Mouse (Mus musculus): ENCODE data around the gene Hip1r. TPM values are rescaled to one million over a fixed set of nuclear protein-coding genes. Genes with fewer than 3 reads are reported as not detected.
A peak's percentile ranks its signal among the peaks of the same experiment; 100 is the strongest.

The Hip1r gene
- 14.9 and 16.6 TPM in 2 replicates for total RNA-seq (2012; rRNA removed)
- polyA plus RNA-seq (2012; ENCODE audit: insufficient read depth in 1 of 2, insufficient read length in 2 of 2, low read depth in 1 of 2, low replicate concordance in 2 of 2, missing spikeins in 1 of 2) = 10 to 100 TPM in 1 of 2 experiments, not detected in 1; 31.6 TPM

GRCm38 (mm10) chr5:123973299-123974178 is at the start of gene Hip1r:
TSS of gene Hip1r (plus strand) at chr5:123973628.
- peak within 1 kb of the TSS; percentile 97 to 100 for H3K4me3 ChIP-seq (ENCODE audit: control insufficient read depth in 1 of 2, insufficient read depth in 1 of 2, low read depth in 2 of 2, low read length in 2 of 2)
- H3K9me3 ChIP-seq (replicated peaks; ENCODE audit: insufficient read depth, low read length) = no peaks in the 10 kb centered on the region
- TF ChIP-seq MYC (IDR thresholded peaks at IDR 0.05; ENCODE audit: low read depth, low read length) (no peak), POLR2A (IDR thresholded peaks at IDR 0.05; ENCODE audit: control insufficient read depth in 1 of 2, insufficient read depth in 1 of 2, low read depth in 1 of 2, low read length in 2 of 2, poor library complexity in 1 of 2) (peak; percentile 76 to 83), SMC3 (IDR thresholded peaks at IDR 0.05; ENCODE audit: low read depth, low read length) (no peak), UBTF (IDR thresholded peaks at IDR 0.05; ENCODE audit: borderline replicate concordance, insufficient read depth, low read depth, low read length) (0 out of 2 replicates have a peak, but pooled peaks have one; percentile 26), RCOR1 (IDR thresholded peaks at IDR 0.05; ENCODE audit: low read depth, low read length) (no peak), BHLHE40 (IDR thresholded peaks at IDR 0.05; ENCODE audit: borderline replicate concordance, low read depth, low read length) (no peak), GATA1 (IDR thresholded peaks at IDR 0.05; ENCODE audit: low read depth, low read length) (no peak), CHD2 (IDR thresholded peaks at IDR 0.05; ENCODE audit: low read length) (no peak), MAZ (IDR thresholded peaks at IDR 0.05; ENCODE audit: low read depth, low read length) (no peak), MAX (IDR thresholded peaks at IDR 0.05; ENCODE audit: low read length) (peak; percentile 13; the same call in 1 of the 2 replicates), SIN3A (IDR thresholded peaks at IDR 0.05; ENCODE audit: low read length) (peak; percentile 14; the same call in 1 of the 2 replicates), HCFC1 (IDR thresholded peaks at IDR 0.05; ENCODE audit: low read depth, low read length) (no peak), NRF1 (IDR thresholded peaks at IDR 0.05; ENCODE audit: insufficient read depth, low read depth, low read length, poor library complexity, severe bottlenecking) (0 out of 2 replicates have a peak, but pooled peaks have one; percentile 12), USF2 (IDR thresholded peaks at IDR 0.05; ENCODE audit: borderline replicate concordance in 1 of 2, insufficient read depth in 1 of 2, low read depth in 1 of 2, low read length in 2 of 2) (no peak), RAD21 (IDR thresholded peaks at IDR 0.05; ENCODE audit: low read depth, low read length) (no peak), CHD1 (IDR thresholded peaks at IDR 0.05; ENCODE audit: low read depth, low read length) (no peak), ZMIZ1 (IDR thresholded peaks at IDR 0.05; ENCODE audit: low read depth, low read length) (peak; percentile 77; the same call in 1 of the 2 replicates), ETS1 (IDR thresholded peaks at IDR 0.05; ENCODE audit: low read depth, low read length) (no peak), EP300 (IDR thresholded peaks at IDR 0.05; ENCODE audit: low read depth in 1 of 2, low read length in 2 of 2) (no peak), MYB (IDR thresholded peaks at IDR 0.05; ENCODE audit: low read depth, low read length) (no peak), NELFE (IDR thresholded peaks at IDR 0.05; ENCODE audit: low read depth, low read length) (peak; percentile 90), ELF1 (IDR thresholded peaks at IDR 0.05; ENCODE audit: low read depth, low read length) (no peak), KAT2A (conservative IDR thresholded peaks at IDR 0.05; ENCODE audit: low read depth, low read length) (no peak), POLR2AphosphoS2 (IDR thresholded peaks at IDR 0.05; ENCODE audit: low read length) (peak; percentile 53; the same call in 1 of the 2 replicates), TCF12 (IDR thresholded peaks at IDR 0.05; ENCODE audit: low read depth, low read length) (no peak), TBP (IDR thresholded peaks at IDR 0.05; ENCODE audit: low read depth, low read length) (no peak), JUND (IDR thresholded peaks at IDR 0.05; ENCODE audit: low read depth, low read length) (no peak), CTCF (IDR thresholded peaks at IDR 0.05 in 2 of 3, conservative IDR thresholded peaks at IDR 0.05 in 1 of 3; ENCODE audit: control insufficient read depth in 1 of 3, insufficient read depth in 1 of 3, low read depth in 2 of 3, low read length in 3 of 3, poor library complexity in 1 of 3, severe bottlenecking in 1 of 3) (no peak), USF1 (IDR thresholded peaks at IDR 0.05; ENCODE audit: low read depth, low read length) (0 out of 2 replicates have a peak, but pooled peaks have one; percentile 4)
- H3K9ac ChIP-seq (ENCODE audit: control insufficient read depth, low read depth, low read length, poor library complexity, severe bottlenecking) = peak within 1 kb of the TSS; percentile 94
- peak within 1 kb of the TSS; percentile 35 for H3K27ac ChIP-seq (ENCODE audit: control insufficient read depth, low read depth, low read length)
- H3K4me1 ChIP-seq (ENCODE audit: control insufficient read depth in 1 of 2, insufficient read depth in 2 of 2, low read length in 2 of 2) = peaks cover 0 to 6% of the 10 kb centered on the region in 2 experiments; a peak in 2 of 4 replicates
- no peaks in the 10 kb centered on the region; a peak in 1 of 4 replicates for H3K36me3 ChIP-seq (ENCODE audit: control insufficient read depth in 1 of 2, insufficient read depth in 2 of 2, low read length in 2 of 2)
- peak; percentile 81 for DNase-seq (ENCODE audit: low read depth, low spot score)
- peaks cover 10% of the 10 kb centered on the region for H3K79me2 ChIP-seq (ENCODE audit: control insufficient read depth, insufficient read depth, low read length, poor library complexity)
- no peaks in the 10 kb centered on the region for H3K27me3 ChIP-seq (ENCODE audit: control insufficient read depth in 1 of 2, insufficient read depth in 2 of 2, low read length in 2 of 2)

All from MEL (cell line).